Mouse (Mus musculus): ENCODE measurements around the gene Tcf3.

Tcf3 gene

GRCm38 (mm10) chr10:80436276-80436675 is 2.8 kb upstream of the Tcf3 start:
- DNase-seq: no peak

GRCm38 (mm10) chr10:80435764-80436163 is 2.3 kb upstream of the Tcf3 start:
- DNase-seq: no peak

DNA sequence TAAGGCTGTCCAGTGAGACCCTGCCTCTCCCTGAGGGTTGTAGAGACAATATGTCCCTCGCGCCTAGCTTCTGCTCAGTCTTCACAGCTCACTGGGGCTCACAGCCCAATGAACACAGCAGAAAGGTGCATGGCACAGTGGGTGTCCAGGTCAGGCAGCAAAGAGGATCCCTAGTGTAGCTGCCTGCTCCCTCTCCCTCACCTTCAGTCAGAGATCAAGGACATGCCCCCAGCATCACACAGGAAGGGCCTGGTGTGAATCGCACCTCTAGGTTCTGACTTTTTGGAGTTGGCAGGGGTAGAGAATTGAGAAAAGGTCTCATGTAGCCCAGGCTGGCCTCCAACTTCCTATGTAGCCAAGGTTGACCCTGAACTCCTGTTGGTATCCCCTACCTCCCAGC is 1.4 kb upstream of the Tcf3 start:
- DNase-seq: no peak

DNA sequence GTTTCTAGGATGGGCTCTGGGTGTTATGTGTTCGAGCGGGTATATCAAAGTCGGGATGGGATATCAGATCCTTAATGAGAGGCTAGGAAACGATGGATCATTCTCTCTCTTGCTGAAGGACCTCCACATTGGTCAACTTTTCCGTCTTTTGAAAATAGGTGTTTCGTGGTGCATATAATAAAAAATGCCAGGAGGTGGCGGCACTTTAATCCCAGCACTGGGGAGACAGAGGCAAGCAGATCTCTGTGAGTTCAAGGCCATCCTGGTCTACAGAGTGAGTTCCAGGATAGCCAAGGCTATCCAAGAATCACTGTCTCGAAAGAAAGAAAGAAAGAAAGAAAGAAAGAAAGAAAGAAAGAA is 766 bp upstream of the Tcf3 start:
- no peak for DNase-seq

DNA sequence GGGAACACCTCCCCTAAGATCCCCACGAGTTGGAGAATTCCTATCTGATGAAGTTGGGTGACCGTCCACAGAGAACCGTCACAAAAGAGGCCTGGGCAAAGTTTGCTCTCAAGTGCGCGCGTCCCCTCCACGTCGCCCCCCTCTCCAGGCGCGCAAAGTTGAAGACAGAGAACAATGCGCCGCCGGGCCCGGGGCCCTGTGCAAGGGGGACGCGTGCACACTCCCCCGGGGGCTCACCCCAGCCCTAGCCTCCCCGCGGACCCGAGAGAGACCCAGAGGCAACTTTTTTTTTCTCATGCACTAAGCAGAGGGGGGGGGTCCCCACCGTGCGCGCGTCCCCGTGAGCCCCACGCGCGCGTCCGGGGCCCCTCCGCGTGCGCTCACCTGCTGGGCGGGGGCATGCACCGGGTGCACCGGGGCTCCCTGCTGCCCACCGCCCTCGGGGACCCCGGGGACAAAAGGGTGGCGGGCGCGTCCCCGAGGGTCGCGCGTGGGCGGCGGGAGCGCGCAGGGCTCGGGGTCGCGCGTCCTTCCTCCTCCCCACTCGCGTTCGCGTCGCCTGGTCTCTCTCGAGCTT is 423 bp downstream of the Tcf3 start:
- DNase-seq: peak; percentile 59

- DNase-seq: no peak
Measured at GRCm38 (mm10) chr10:80432387-80432785, 1.1 kb downstream of the Tcf3 start.

GRCm38 (mm10) chr10:80431570-80432386 is 1.7 kb downstream of the Tcf3 start:
- DNase-seq: no peak

- DNase-seq: no peak
Measured at GRCm38 (mm10) chr10:80430375-80430980, 3.0 kb downstream of the Tcf3 start.

- DNase-seq: no peak
Measured at GRCm38 (mm10) chr10:80429800-80430199, 3.6 kb downstream of the Tcf3 start.

GRCm38 (mm10) chr10:80425041-80425440 is 8.4 kb downstream of the Tcf3 start:
- DNase-seq: no peak

GRCm38 (mm10) chr10:80423562-80423961 is 9.9 kb downstream of the Tcf3 start:
- no peak for DNase-seq

- no peak for DNase-seq
Measured at GRCm38 (mm10) chr10:80421651-80422472, 11.6 kb downstream of the Tcf3 start.

GRCm38 (mm10) chr10:80421208-80421607 is 12.2 kb downstream of the Tcf3 start:
- no peak for DNase-seq

DNA sequence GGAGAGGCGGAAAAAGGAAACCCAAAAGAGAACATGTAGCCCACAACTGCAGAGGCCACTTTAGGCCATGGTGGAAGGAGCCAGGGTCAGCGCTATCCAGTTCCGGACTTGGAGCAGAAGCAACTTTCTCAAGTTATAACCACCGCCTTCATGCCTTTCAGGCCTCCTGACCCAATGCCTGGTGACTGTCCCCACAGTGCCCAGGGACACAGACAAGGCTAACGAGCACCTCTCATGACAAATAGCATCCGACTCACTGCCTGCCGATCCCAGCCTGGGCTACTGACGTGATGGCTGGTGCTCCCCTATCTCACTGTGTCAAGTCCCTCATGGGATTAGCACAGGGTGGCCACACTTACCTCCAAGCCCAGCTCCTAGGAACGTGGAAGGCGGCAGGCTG is 12.7 kb downstream of the Tcf3 start:
- DNase-seq: no peak

GRCm38 (mm10) chr10:80419419-80419818 is 14.0 kb downstream of the Tcf3 start:
- DNase-seq: no peak

DNA sequence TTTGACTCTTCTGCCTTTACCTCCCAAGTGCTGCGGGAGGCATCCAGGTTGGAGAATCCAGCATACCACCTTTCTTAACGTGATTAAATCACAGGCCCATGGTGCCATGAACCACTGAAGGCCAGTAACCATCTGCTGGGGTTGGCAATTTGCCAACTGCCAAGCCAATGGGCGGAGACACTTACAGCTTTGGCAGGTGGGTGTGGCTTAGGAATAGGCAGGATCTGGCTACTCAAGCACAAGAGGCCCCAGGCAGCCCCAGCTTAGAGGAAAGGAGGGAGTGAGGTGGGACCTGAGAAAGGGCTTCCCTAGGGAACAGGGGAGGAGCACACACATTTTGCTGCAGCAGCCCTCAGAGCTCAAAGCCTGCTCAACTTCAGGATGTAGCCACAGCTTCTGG is 15.1 kb downstream of the Tcf3 start:
- peak; percentile 43 for DNase-seq

- DNase-seq: no peak
Measured at GRCm38 (mm10) chr10:80417841-80418240, 15.6 kb downstream of the Tcf3 start.

- no peak for DNase-seq
Measured at GRCm38 (mm10) chr10:80417371-80417770, 16.1 kb downstream of the Tcf3 start.

- no peak for DNase-seq
Measured at GRCm38 (mm10) chr10:80415566-80415965, 17.9 kb downstream of the Tcf3 start.

- no peak for DNase-seq
Measured at GRCm38 (mm10) chr10:80412656-80413541, 20.5 kb downstream of the Tcf3 start.

DNA sequence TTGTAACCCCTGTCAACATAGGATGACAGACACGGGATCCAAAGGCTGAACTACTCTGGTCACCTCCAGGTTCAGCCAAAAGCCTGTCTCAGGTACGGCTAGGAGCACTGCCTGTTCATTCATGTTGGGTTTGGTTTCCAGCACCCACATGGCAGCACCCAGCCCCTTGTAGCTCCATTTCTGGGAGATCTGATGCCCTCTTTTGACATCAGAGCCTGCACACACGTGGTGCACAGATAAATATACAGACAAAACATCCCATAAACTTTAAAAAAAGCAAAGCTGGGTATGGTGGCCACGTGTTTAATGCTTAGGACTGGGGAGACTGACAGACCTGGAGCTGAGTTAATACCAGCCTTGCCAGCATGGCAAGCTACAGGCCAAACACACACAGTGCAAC is 25.5 kb downstream of the Tcf3 start:
- DNase-seq: no peak

Measured in kidney, postnatal 14 days (tissue).